Mouse (Mus musculus) CH12.LX (cell line): ENCODE data around the gene Pkmyt1. TPM values are rescaled to one million over a fixed set of nuclear protein-coding genes. Genes with fewer than 3 reads are reported as not detected.

ENCODE experiments used
- DNase-seq: peaks from one replicate; pipeline ENCODE4 v3.0.0-alpha.2; 2013; ENCODE audit errors: extremely low read depth
- H3K27ac ChIP-seq: 2 replicates; pipeline ENCODE4 v1.5.1; 2012; ENCODE audit warnings: low read depth, mild to moderate bottlenecking, control low read depth, moderate library complexity; ENCODE audit not compliant: insufficient read depth
- H3K27me3 ChIP-seq: replicated peaks from 2 replicates; pipeline ENCODE3; 2012; ENCODE audit warnings: inconsistent platforms
- H3K36me3 ChIP-seq, 2 experiments: replicated peaks in 1 of 2; 2 replicates each; pipeline versions ENCODE3 to v1.6.1; 2012; ENCODE audit warnings: inconsistent platforms in 1 of 2, low read length in 1 of 2, mild to moderate bottlenecking in 1 of 2, mixed read lengths in 1 of 2, moderate library complexity in 1 of 2; ENCODE audit not compliant: control insufficient read depth in 1 of 2, insufficient read depth in 1 of 2
- H3K4me1 ChIP-seq, 2 experiments: 2 replicates each; pipeline ENCODE4 v1.6.1; 2012; ENCODE audit warnings: inconsistent platforms in 1 of 2, moderate library complexity in 1 of 2; ENCODE audit not compliant: insufficient read depth in 2 of 2, control insufficient read depth in 1 of 2
- H3K4me2 ChIP-seq: 2 replicates; pipeline ENCODE4 v1.6.1; 2012; ENCODE audit warnings: low read depth, mild to moderate bottlenecking, control low read depth; ENCODE audit not compliant: poor library complexity, insufficient read depth, severe bottlenecking
- H3K4me3 ChIP-seq, 3 experiments: fragments of 150-350 bp in 1 of 3; sonication (generic) in 1 of 3; replicated peaks in 1 of 3; 2 replicates each; pipeline versions ENCODE3 to v1.5.1; 2011 to 2012; ENCODE audit warnings: low read depth in 2 of 3, low read length in 2 of 3, mild to moderate bottlenecking in 2 of 3, moderate library complexity in 2 of 3, control low read depth in 1 of 3, improper control_type of control experiment in 1 of 3, inconsistent platforms in 1 of 3, mixed read lengths in 1 of 3; ENCODE audit not compliant: poor library complexity in 1 of 3
- H3K79me2 ChIP-seq: replicated peaks from 2 replicates; pipeline ENCODE4 v1.6.1; 2012; ENCODE audit warnings: mild to moderate bottlenecking, moderate library complexity; ENCODE audit not compliant: control insufficient read depth, poor library complexity, insufficient read depth, severe bottlenecking; ENCODE audit errors: extremely low read depth
- H3K9ac ChIP-seq: 2 replicates; pipeline ENCODE4 v1.6.1; 2012; ENCODE audit warnings: low read depth, mild to moderate bottlenecking, control low read depth, moderate library complexity; ENCODE audit not compliant: insufficient read depth
- H3K9me3 ChIP-seq: replicated peaks from 2 replicates; pipeline ENCODE3; 2012; ENCODE audit warnings: low read length, inconsistent platforms, mixed read lengths
- BHLHE40 ChIP-seq: IDR thresholded peaks from 2 replicates; pipeline ENCODE4 v1.6.1; 2011; ENCODE audit warnings: mild to moderate bottlenecking, low read depth, low read length, improper control_type of control experiment
- CHD1 ChIP-seq: IDR thresholded peaks from 2 replicates; pipeline ENCODE4 v1.6.1; 2012; ENCODE audit warnings: low read depth, low read length, improper control_type of control experiment, inconsistent platforms
- E2F4 ChIP-seq: IDR thresholded peaks from 2 replicates; pipeline ENCODE4 v1.6.1; 2011; ENCODE audit warnings: low read depth, low read length, improper control_type of control experiment; ENCODE audit not compliant: insufficient replicate concordance
- ELF1 ChIP-seq: IDR thresholded peaks from 2 replicates; pipeline ENCODE4 v1.6.1; 2014; ENCODE audit warnings: low read depth, mild to moderate bottlenecking, inconsistent platforms, low read length, improper control_type of control experiment
- ETS1 ChIP-seq: conservative IDR thresholded peaks from 2 replicates; pipeline ENCODE4 v1.6.1; 2012; ENCODE audit warnings: low read depth, mild to moderate bottlenecking, inconsistent platforms, low read length, improper control_type of control experiment, moderate library complexity
- JUN ChIP-seq: IDR thresholded peaks from 2 replicates; pipeline ENCODE4 v1.6.1; 2011; ENCODE audit warnings: low read depth, mild to moderate bottlenecking, low read length, improper control_type of control experiment, moderate library complexity; ENCODE audit not compliant: insufficient read depth
- MAZ ChIP-seq: IDR thresholded peaks from 2 replicates; pipeline ENCODE4 v1.6.1; 2012; ENCODE audit warnings: low read depth, mild to moderate bottlenecking, inconsistent platforms, low read length, improper control_type of control experiment, moderate library complexity
- MEF2A ChIP-seq: IDR thresholded peaks from 2 replicates; pipeline ENCODE4 v1.6.1; 2014; ENCODE audit warnings: low read depth, mild to moderate bottlenecking, inconsistent platforms, low read length, improper control_type of control experiment, borderline replicate concordance
- POLR2AphosphoS2 ChIP-seq: IDR thresholded peaks from 2 replicates; pipeline ENCODE4 v1.6.1; 2011; ENCODE audit warnings: low read depth, low read length, improper control_type of control experiment
- RAD21 ChIP-seq: IDR thresholded peaks from 2 replicates; pipeline ENCODE4 v1.6.1; 2011; ENCODE audit warnings: low read depth, mild to moderate bottlenecking, low read length, improper control_type of control experiment, moderate library complexity
- SMC3 ChIP-seq: IDR thresholded peaks from 2 replicates; pipeline ENCODE4 v1.6.1; 2011; ENCODE audit warnings: low read depth, low read length, improper control_type of control experiment
- TCF12 ChIP-seq: IDR thresholded peaks from 2 replicates; pipeline ENCODE4 v1.6.1; 2014; ENCODE audit warnings: low read depth, mild to moderate bottlenecking, inconsistent platforms, low read length, improper control_type of control experiment
- USF1 ChIP-seq: IDR thresholded peaks from 2 replicates; pipeline ENCODE4 v1.6.1; 2014; ENCODE audit warnings: low read depth, mild to moderate bottlenecking, inconsistent platforms, low read length, improper control_type of control experiment
- ZKSCAN1 ChIP-seq: IDR thresholded peaks from 2 replicates; pipeline ENCODE4 v1.6.1; 2012; ENCODE audit warnings: low read depth, inconsistent platforms, low read length, improper control_type of control experiment, borderline replicate concordance
- dilution Hi-C: fragments of 300-500 bp; cut with MboI; formaldehyde crosslinking; loops from 2 replicates; pipeline ENCODE4 v1.14.3; 2020; ENCODE audit warnings: low sequenced_read_pairs; ENCODE audit not compliant: extremely low pct_unique_long_range_greater_than_20kb, extremely low pct_ligation_motif_present
- in situ Hi-C: fragments of 300-500 bp; cut with MboI; formaldehyde crosslinking; loops from 3 replicates; pipeline ENCODE4 v1.14.3; 2019; ENCODE audit warnings: low sequenced_read_pairs, low pct_ligation_motif_present, low pct_unique_long_range_greater_than_20kb, mixed read lengths
- polyA plus RNA-seq: library from polyadenylated mRNA; unstranded; fragments of >175 nt; gene quantifications from 2 replicates; pipeline ENCODE4 v1.2.1, GENCODE M21; 2012; ENCODE audit warnings: low read depth; ENCODE audit not compliant: insufficient read length
- total RNA-seq, 2 experiments: library from RNA; depleted of rRNA; stranded (reverse); fragments of 300-350 nt in 1 of 2; fragments of >200 nt in 1 of 2; gene quantifications; 2 replicates each; pipeline ENCODE4 v1.2.3; 2012 to 2014

Gene Pkmyt1
- total and polyA plus RNA-seq, 3 experiments = 12.6 to 37.0 (median 25.4) TPM

- H3K4me3 ChIP-seq = no peak overlapping the region
- DNase-seq = no peak
- dilution Hi-C loops = no loop called here
- in situ Hi-C loops = no loop called here
- peaks cover 5% of the 10 kb centered on the region for H3K9me3 ChIP-seq
- H3K4me2 ChIP-seq = no peak overlapping the region
- H3K79me2 ChIP-seq = no peaks in the 10 kb centered on the region
- H3K4me1 ChIP-seq = no peaks in the 10 kb centered on the region
- peaks cover 59 to 78% of the 10 kb centered on the region in 2 experiments for H3K36me3 ChIP-seq
- no peak for TF ChIP-seq USF1
- no peak for TF ChIP-seq TCF12
- no peak for TF ChIP-seq BHLHE40
- no peak for TF ChIP-seq MEF2A
- no peak overlapping the region for H3K27ac ChIP-seq
- H3K9ac ChIP-seq = no peak overlapping the region
- H3K27me3 ChIP-seq = no peaks in the 10 kb centered on the region
Measured at GRCm38 (mm10) chr17:23755689-23756088, 29.6 kb downstream of the Pkmyt1 start.

GRCm38 (mm10) chr17:23757581-23757980 is 31.4 kb downstream of the Pkmyt1 start:
- TF ChIP-seq ELF1 = no peak
- no peak for TF ChIP-seq SMC3
- in situ Hi-C loops = no loop called here
- Histone ChIP-seq H3K27ac (no peak overlapping the region), H3K4me2 (no peak overlapping the region), H3K4me1 (no peaks in the 10 kb centered on the region), H3K9ac (no peak overlapping the region), H3K9me3 (peaks cover 5% of the 10 kb centered on the region), H3K79me2 (no peaks in the 10 kb centered on the region), H3K27me3 (no peaks in the 10 kb centered on the region), H3K4me3 (no peak overlapping the region), H3K36me3 (peaks cover 50 to 79% of the 10 kb centered on the region in 2 experiments)
- dilution Hi-C loops = no loop called here
- no peak for DNase-seq

GRCm38 (mm10) chr17:23758801-23759200 is 32.7 kb downstream of the Pkmyt1 start:
- no peaks in the 10 kb centered on the region for H3K79me2 ChIP-seq
- H3K9me3 ChIP-seq = peaks cover 5% of the 10 kb centered on the region
- TF ChIP-seq JUN = no peak
- H3K27ac ChIP-seq = no peak overlapping the region
- in situ Hi-C loops (no loop called here), dilution Hi-C loops (no loop called here)
- H3K4me2 ChIP-seq = no peak overlapping the region
- DNase-seq = no peak
- H3K27me3 ChIP-seq = no peaks in the 10 kb centered on the region
- no peak overlapping the region for H3K4me3 ChIP-seq
- no peaks in the 10 kb centered on the region for H3K4me1 ChIP-seq
- H3K36me3 ChIP-seq = peaks cover 40 to 72% of the 10 kb centered on the region in 2 experiments
- no peak overlapping the region for H3K9ac ChIP-seq

GRCm38 (mm10) chr17:23760231-23760630 is 34.1 kb downstream of the Pkmyt1 start:
- in situ Hi-C loops (no loop called here), dilution Hi-C loops (no loop called here)

More at GRCm38 (mm10) chr17:23760231-23760630, 34.1 kb downstream of the Pkmyt1 start:
- Histone ChIP-seq H3K9ac (no peak overlapping the region), H3K79me2 (no peaks in the 10 kb centered on the region), H3K9me3 (peaks cover 5% of the 10 kb centered on the region), H3K4me3 (no peak overlapping the region), H3K36me3 (peaks cover 40 to 74% of the 10 kb centered on the region in 2 experiments), H3K27ac (no peak overlapping the region), H3K27me3 (no peaks in the 10 kb centered on the region), H3K4me1 (no peaks in the 10 kb centered on the region), H3K4me2 (no peak overlapping the region)
- no peak for DNase-seq
- TF ChIP-seq TCF12 (no peak), E2F4 (no peak), ZKSCAN1 (no peak), CHD1 (no peak), ETS1 (no peak), BHLHE40 (no peak), POLR2AphosphoS2 (no peak), MAZ (no peak), RAD21 (no peak), USF1 (no peak)
